Mouse (Mus musculus) heart, adult 2 months (tissue): Measurements from ENCODE around the gene Tnfrsf1b.

Experiments used
- CTCF ChIP-seq: fragments of 200-600 bp; IDR thresholded peaks from 2 replicates; pipeline ENCODE4 v1.8.1; 2022; ENCODE audit warnings: antibody characterized with exemption, mild to moderate bottlenecking, moderate library complexity
- EP300 ChIP-seq: fragments of 200-500 bp; IDR thresholded peaks from 2 replicates; pipeline ENCODE4 v1.6.1; 2011; ENCODE audit warnings: low read depth, low read length, control low read depth; ENCODE audit not compliant: insufficient read depth
- POLR2A ChIP-seq: fragments of 200-500 bp; IDR thresholded peaks from 2 replicates; pipeline ENCODE4 v1.6.1; 2011; ENCODE audit warnings: mild to moderate bottlenecking, low read depth, low read length, control low read depth; ENCODE audit not compliant: insufficient read depth

DNA sequence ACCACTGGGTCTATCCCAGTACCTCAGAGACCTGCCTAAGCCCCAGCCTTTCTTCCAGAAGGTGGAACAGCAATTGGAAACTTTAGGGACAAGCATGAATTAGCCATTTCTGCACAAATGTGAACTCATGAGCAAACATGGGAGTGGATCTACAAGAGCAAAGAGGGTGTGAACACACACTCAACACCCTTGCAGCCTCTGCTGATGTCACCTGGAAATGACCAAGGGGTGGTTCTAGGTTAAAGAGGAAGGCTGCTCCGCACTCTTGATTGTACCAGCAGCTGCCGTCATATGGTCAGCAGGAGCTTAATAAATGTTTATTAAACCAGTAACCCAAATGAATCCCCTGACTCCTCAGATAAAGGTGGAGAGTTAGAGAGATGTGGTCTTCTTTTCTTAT is 16.0 kb downstream of the Tnfrsf1b start:
- TF ChIP-seq CTCF (no peak), POLR2A (no peak), EP300 (no peak)
